Comparison of ENCODE assay signal across 21 mouse cellular contexts in genomic region chr2:32056524-32056923, GRCm38 (mm10). TPM values are rescaled to one million over a fixed set of nuclear protein-coding genes. Genes with fewer than 3 reads are reported as not detected.
DNase-seq lines count a peak whose midpoint lies in the region; ATAC-seq and TF ChIP-seq lines count a peak whose summit lies in the region.
"Had no signal": no experiment of that assay in that cellular context is flagged by ENCODE, and none has a peak within 500 bp of the region (broad histone marks: within the 10 kb centered on the region; RNA-seq: fewer than 3 reads in every experiment).

No protein-coding gene starts in this region.

- 48% methylated on average over 10 of the region's 10 CpGs for WGBS in heart, embryonic 10.5 days
- WGBS in liver, embryonic 11.5 days: 85% methylated on average over 10 of the region's 10 CpGs
- 91% methylated on average over 10 of the region's 10 CpGs for WGBS in limb, embryonic 10.5 days
- WGBS in kidney, embryonic 14.5 days: 89% methylated on average over 10 of the region's 10 CpGs

- no peaks in the 10 kb centered on the region for H3K9me3 ChIP-seq in heart, embryonic 10.5 days
- no peaks in the 10 kb centered on the region for H3K9me3 ChIP-seq in liver, embryonic 11.5 days (ENCODE audit: control insufficient read depth, low read length)
- no peaks in the 10 kb centered on the region for H3K9me3 ChIP-seq in limb, embryonic 10.5 days (replicated peaks)
- H3K9me3 ChIP-seq in kidney, embryonic 14.5 days (ENCODE audit: control insufficient read depth, low read length): no peaks in the 10 kb centered on the region
- H3K9me3 ChIP-seq: forebrain, embryonic 10.5 days; hindbrain, embryonic 13.5 days; kidney, embryonic 15.5 days; lung, embryonic 15.5 days had no signal

- H3K4me1 ChIP-seq in heart, embryonic 10.5 days: peaks cover 83% of the 10 kb centered on the region
- H3K4me1 ChIP-seq in liver, embryonic 11.5 days (replicated peaks; ENCODE audit: control insufficient read depth, insufficient read depth, low read length): peaks cover 38% of the 10 kb centered on the region
- H3K4me1 ChIP-seq in limb, embryonic 10.5 days: peaks cover 4% of the 10 kb centered on the region; the same call in 1 of the 2 replicates
- no peaks in the 10 kb centered on the region for H3K4me1 ChIP-seq in kidney, embryonic 14.5 days (ENCODE audit: control insufficient read depth, insufficient read depth, low read length)
- H3K4me1 ChIP-seq: hindbrain, embryonic 13.5 days; lung, embryonic 15.5 days had no signal

- no peak for TF ChIP-seq POLR2A in myocyte (IDR thresholded peaks at IDR 0.05; ENCODE audit: insufficient read length, low read depth)

- H3K27ac ChIP-seq in heart, embryonic 10.5 days: peak overlapping the region; percentile 87
- peak overlapping the region; percentile 0; the same call in 1 of the 2 replicates for H3K27ac ChIP-seq in liver, embryonic 11.5 days (ENCODE audit: low read depth, low read length)
- 0 out of 2 replicates have a peak overlapping the region, but pooled peaks have one; percentile 14 for H3K27ac ChIP-seq in limb, embryonic 10.5 days
- no peak overlapping the region for H3K27ac ChIP-seq in kidney, embryonic 14.5 days (ENCODE audit: low read depth, low read length)
- H3K27ac ChIP-seq: forebrain, embryonic 10.5 days; gastrocnemius, adult 2 months; hindbrain, embryonic 13.5 days; kidney, embryonic 15.5 days; left cerebral cortex, adult 2 months; lung, embryonic 15.5 days had no signal

- H3K79me2 ChIP-seq in myocyte (ENCODE audit: control insufficient read depth, insufficient read depth): no peaks in the 10 kb centered on the region

- no peak for ATAC-seq in liver, embryonic 11.5 days (replicated peaks; ENCODE audit: low FRiP score)
- no peak for ATAC-seq in kidney, embryonic 14.5 days (ENCODE audit: low FRiP score, low TSS enrichment)

- H3K27me3 ChIP-seq in heart, embryonic 10.5 days (ENCODE audit: insufficient read depth, poor library complexity, severe bottlenecking): no peaks in the 10 kb centered on the region
- H3K27me3 ChIP-seq in liver, embryonic 11.5 days (replicated peaks; ENCODE audit: control insufficient read depth, insufficient read depth, low read length): no peaks in the 10 kb centered on the region
- H3K27me3 ChIP-seq in limb, embryonic 10.5 days (ENCODE audit: low read depth, poor library complexity, severe bottlenecking): no peaks in the 10 kb centered on the region
- peaks cover 12% of the 10 kb centered on the region for H3K27me3 ChIP-seq in myocyte (ENCODE audit: control insufficient read depth, insufficient read depth, insufficient read length)
- no peaks in the 10 kb centered on the region for H3K27me3 ChIP-seq in kidney, embryonic 14.5 days (ENCODE audit: control insufficient read depth, insufficient read depth, low read length)
- H3K27me3 ChIP-seq: kidney, embryonic 15.5 days; lung, embryonic 15.5 days had no signal

- no peak overlapping the region for H3K4me3 ChIP-seq in heart, embryonic 10.5 days
- H3K4me3 ChIP-seq in liver, embryonic 11.5 days (ENCODE audit: low read depth, low read length): no peak overlapping the region
- H3K4me3 ChIP-seq in limb, embryonic 10.5 days: no peak overlapping the region
- H3K4me3 ChIP-seq in myocyte: no peak overlapping the region
- H3K4me3 ChIP-seq in kidney, embryonic 14.5 days (ENCODE audit: low read length): no peak overlapping the region
- H3K4me3 ChIP-seq: forebrain, embryonic 10.5 days; gastrocnemius, adult 2 months; hindbrain, embryonic 13.5 days; kidney, embryonic 15.5 days; left cerebral cortex, adult 2 months; lung, embryonic 15.5 days had no signal

- DNase-seq in heart, embryonic 10.5 days (ENCODE audit: low spot score): no peak
- DNase-seq in heart, postnatal 36 days: no peak
- no peak for DNase-seq in liver, embryonic 11.5 days (ENCODE audit: low spot score)
- DNase-seq in liver: no peak
- no peak for DNase-seq in limb, embryonic 10.5 days (ENCODE audit: low spot score)
- DNase-seq: adrenal gland, postnatal 36 days; cerebellum, adult 11-12 months; cerebellum, postnatal 14 days; gastrocnemius, adult 2 months; kidney, postnatal 4 days; layer of hippocampus, adult 9-11 months; lung, postnatal 4 days; retina, postnatal 1 day; right cerebral cortex, postnatal 4 days had no signal

- H3K36me3 ChIP-seq in heart, embryonic 10.5 days: peaks cover 20% of the 10 kb centered on the region
- H3K36me3 ChIP-seq in liver, embryonic 11.5 days (ENCODE audit: control insufficient read depth, insufficient read depth, low read length): peaks cover 2% of the 10 kb centered on the region; the same call in 1 of the 2 replicates
- H3K36me3 ChIP-seq in limb, embryonic 10.5 days: peaks cover 23% of the 10 kb centered on the region
- H3K36me3 ChIP-seq in myocyte (ENCODE audit: control insufficient read depth, insufficient read depth): no peaks in the 10 kb centered on the region
- peaks cover 11% of the 10 kb centered on the region for H3K36me3 ChIP-seq in kidney, embryonic 14.5 days (ENCODE audit: control insufficient read depth, insufficient read depth, low read length)

- intact Hi-C loops in heart, postnatal 36 days (cut with DNase I): no loop called here

- no peak overlapping the region for H3K9ac ChIP-seq in liver, embryonic 11.5 days (ENCODE audit: low read depth, low read length)
- H3K9ac ChIP-seq in kidney, embryonic 14.5 days (ENCODE audit: low read depth, low read length): no peak overlapping the region
- H3K9ac ChIP-seq: hindbrain, embryonic 13.5 days; kidney, embryonic 15.5 days; lung, embryonic 15.5 days had no signal

- H3ac ChIP-seq in myocyte (ENCODE audit: control insufficient read depth, insufficient read length): no peak overlapping the region

- H3K4me2 ChIP-seq in liver, embryonic 11.5 days: no peak overlapping the region
- H3K4me2 ChIP-seq in myocyte (ENCODE audit: low read depth): peak overlapping the region; percentile 38
- H3K4me2 ChIP-seq in kidney, embryonic 14.5 days (replicated peaks; ENCODE audit: low read depth, low read length): no peak overlapping the region
- H3K4me2 ChIP-seq: hindbrain, embryonic 13.5 days; kidney, embryonic 15.5 days; lung, embryonic 15.5 days had no signal

TF ChIP-seq in myocyte, 11 proteins besides CTCF, POLR2A, EP300 and RAD21:
- TF ChIP-seq USF1 (IDR thresholded peaks at IDR 0.05; ENCODE audit: low read depth) (no peak), TCF12 (IDR thresholded peaks at IDR 0.05; ENCODE audit: insufficient read depth, poor library complexity, severe bottlenecking) (peak; percentile 87), MYOG (IDR thresholded peaks at IDR 0.05; ENCODE audit: control insufficient read depth in 1 of 3, insufficient read depth in 1 of 3, insufficient read length in 2 of 3, low read depth in 2 of 3) (peak; percentile 85 to 95 (median 88)), POLR2AphosphoS2 (IDR thresholded peaks at IDR 0.05; ENCODE audit: insufficient read length, low read depth) (peak; percentile 31), CEBPB (IDR thresholded peaks at IDR 0.05; ENCODE audit: insufficient read depth, poor library complexity, severe bottlenecking) (no peak), REST (IDR thresholded peaks at IDR 0.05; ENCODE audit: insufficient read depth, insufficient read length) (no peak), E2F4 (IDR thresholded peaks at IDR 0.05; ENCODE audit: insufficient read depth) (no peak), TCF3 (IDR thresholded peaks at IDR 0.05; ENCODE audit: insufficient read length, low read depth) (peak; percentile 70), MAX (IDR thresholded peaks at IDR 0.05; ENCODE audit: low read depth) (no peak), MYOD1 (IDR thresholded peaks at IDR 0.05; ENCODE audit: control insufficient read depth in 1 of 3, insufficient read length in 2 of 3, low read depth in 2 of 3) (peak; percentile 56 to 96 (median 82)), SRF (IDR thresholded peaks at IDR 0.05; ENCODE audit: control insufficient read depth, insufficient read length, low read depth) (no peak)

RNA-seq across cellular contexts. Expression of gene Fam78a, which starts 28.1 kb away (rescaled TPM):
- 37.7 and 60.1 TPM in 2 replicates for polyA plus RNA-seq in heart, embryonic 10.5 days (2016; fragmentation: Nextera tagmentation; extraction: Ambion mirVana)
- 10 to 100 TPM; 14.3 to 15.8 TPM for total RNA-seq in heart, postnatal 36 days (2021)
- polyA plus RNA-seq in liver, embryonic 11.5 days (2014; fragmentation: Nextera tagmentation; extraction: Ambion mirVana): 19.2 and 19.8 TPM in 2 replicates
- polyA plus RNA-seq in limb, embryonic 10.5 days (2016; fragmentation: Nextera tagmentation; extraction: Ambion mirVana): 2.0 TPM in 2 replicates
- 4.7 TPM for polyA plus RNA-seq in myocyte (2012; fragmentation: generic; extraction: Trizol)
- 1.2 and 1.7 TPM in 2 replicates for polyA plus RNA-seq in kidney, embryonic 14.5 days (2014; fragmentation: Nextera tagmentation; extraction: Ambion mirVana)

RNA-seq across cellular contexts. Expression of gene Plpp7, which starts 38.8 kb away (rescaled TPM):
- polyA plus RNA-seq in heart, embryonic 10.5 days (2016; fragmentation: Nextera tagmentation; extraction: Ambion mirVana): 10.9 and 12.9 TPM in 2 replicates
- total RNA-seq in heart, postnatal 36 days (2021): 10 to 100 TPM; 24.7 to 32.1 TPM
- polyA plus RNA-seq in liver, embryonic 11.5 days (2014; fragmentation: Nextera tagmentation; extraction: Ambion mirVana): 5.3 TPM in 2 replicates
- polyA plus RNA-seq in limb, embryonic 10.5 days (2016; fragmentation: Nextera tagmentation; extraction: Ambion mirVana): 2.8 and 3.8 TPM in 2 replicates
- 60.6 TPM for polyA plus RNA-seq in myocyte (2012; fragmentation: generic; extraction: Trizol)
- polyA plus RNA-seq in kidney, embryonic 14.5 days (2014; fragmentation: Nextera tagmentation; extraction: Ambion mirVana): 4.0 and 5.5 TPM in 2 replicates
